Mouse (Mus musculus) limb, embryonic 14.5 days (tissue): ENCODE data around the gene Gm11034. TPM values are rescaled to one million over a fixed set of nuclear protein-coding genes. Genes with fewer than 3 reads are reported as not detected.

Source experiments
- ATAC-seq: fragments of 200-750 bp; cut with Nextera tagmentation; 2 replicates; pipeline ENCODE4 v1.8.0; 2017; ENCODE audit warnings: low read depth, moderate number of reproducible peaks, moderate TSS enrichment; ENCODE audit not compliant: low FRiP score
- DNase-seq: peaks from one replicate; pipeline ENCODE4 v3.0.0-alpha.2; 2015; ENCODE audit warnings: low spot score
- H3K27ac ChIP-seq: fragments of 300-500 bp; sonication (generic); replicated peaks from 2 replicates; pipeline ENCODE4 v1.5.1; 2014; ENCODE audit warnings: low read depth, mild to moderate bottlenecking, low read length, moderate library complexity, mixed read lengths
- H3K27me3 ChIP-seq: fragments of 300-500 bp; sonication (generic); 2 replicates; pipeline ENCODE4 v1.6.1; 2014; ENCODE audit warnings: low read length, mixed read lengths; ENCODE audit not compliant: control insufficient read depth, insufficient read depth
- H3K36me3 ChIP-seq: fragments of 300-500 bp; sonication (generic); 2 replicates; pipeline ENCODE4 v1.6.1; 2014; ENCODE audit warnings: mild to moderate bottlenecking, low read length, moderate library complexity, mixed read lengths; ENCODE audit not compliant: control insufficient read depth, insufficient read depth
- H3K4me1 ChIP-seq: fragments of 300-500 bp; sonication (generic); 2 replicates; pipeline ENCODE4 v1.6.1; 2014; ENCODE audit warnings: antibody characterized with exemption, low read length, mixed read lengths; ENCODE audit not compliant: control insufficient read depth, insufficient read depth
- H3K4me2 ChIP-seq: fragments of 300-500 bp; sonication (generic); replicated peaks from 2 replicates; pipeline ENCODE4 v1.6.1; 2014; ENCODE audit warnings: low read depth, mild to moderate bottlenecking, low read length, moderate library complexity; ENCODE audit not compliant: severe bottlenecking
- H3K4me3 ChIP-seq: fragments of 300-500 bp; sonication (generic); replicated peaks from 2 replicates; pipeline ENCODE4 v1.5.1; 2014; ENCODE audit warnings: low read length
- H3K9ac ChIP-seq: fragments of 300-500 bp; sonication (generic); 2 replicates; pipeline ENCODE4 v1.6.1; 2014; ENCODE audit warnings: mild to moderate bottlenecking, low read depth, low read length, moderate library complexity; ENCODE audit not compliant: severe bottlenecking
- H3K9me3 ChIP-seq: fragments of 300-500 bp; sonication (generic); 2 replicates; pipeline ENCODE4 v1.6.1; 2016; ENCODE audit warnings: low read length; ENCODE audit not compliant: control insufficient read depth
- POLR2A ChIP-seq: fragments of 200-500 bp; IDR thresholded peaks from 2 replicates; pipeline ENCODE4 v1.8.0; 2012; ENCODE audit warnings: inconsistent platforms, mild to moderate bottlenecking, moderate library complexity, borderline replicate concordance; ENCODE audit not compliant: insufficient read depth, insufficient read length; ENCODE audit errors: extremely low read depth
- WGBS: fragments of 180-500 bp; shearing (Covaris S2); extraction: QIAGEN DNeasy Blood & Tissue Kit; methylation state at CpG from one replicate; pipeline ENCODE4 v1.1.7; 2014; 5-methylcytosine and 5-hydroxymethylcytosine counted together
- polyA plus RNA-seq, 2 experiments: library from polyadenylated mRNA; depleted of rRNA in 1 of 2; stranded (reverse) in 1 of 2; unstranded in 1 of 2; fragments of >200 nt; fragmentation: Nextera tagmentation in 1 of 2; extraction: Ambion mirVana in 1 of 2; gene quantifications; 2 replicates each; pipeline versions ENCODE4 v1.2.1 to v1.2.3; 2012 to 2014

The Gm11034 gene
- polyA plus RNA-seq, 2 experiments = not detected

DNA sequence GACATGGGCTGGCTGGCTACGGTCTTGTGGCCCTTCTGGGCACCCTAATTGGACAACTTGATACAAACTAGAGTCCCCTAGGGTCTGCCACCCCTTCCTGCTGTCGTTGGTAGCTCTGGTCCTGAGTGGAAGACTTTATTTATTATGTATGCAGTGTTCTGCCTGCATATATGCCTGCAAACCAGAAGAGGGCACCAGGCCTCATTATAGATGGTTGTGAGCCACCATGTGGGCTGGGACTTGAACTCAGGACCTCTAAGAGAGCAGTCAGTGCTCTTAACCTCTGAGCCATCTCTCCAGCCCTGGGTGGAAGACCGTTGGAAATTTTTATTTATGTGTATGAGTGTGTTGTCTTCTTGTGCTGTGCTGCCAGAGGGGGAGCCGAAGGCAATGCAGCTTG lies 7.3 kb upstream of the Gm11034 start:
- Histone ChIP-seq H3K27me3 (no peaks in the 10 kb centered on the region), H3K36me3 (peaks cover 28% of the 10 kb centered on the region), H3K9me3 (no peaks in the 10 kb centered on the region), H3K9ac (no peak overlapping the region), H3K4me2 (peak overlapping the region; percentile 75), H3K4me1 (peaks cover 9% of the 10 kb centered on the region), H3K4me3 (peak overlapping the region; percentile 82), H3K27ac (no peak overlapping the region)
- no peak for TF ChIP-seq POLR2A
- ATAC-seq (no peak), DNase-seq (no peak)
- WGBS = 90% methylated on average over 4 of the region's 4 CpGs

DNA sequence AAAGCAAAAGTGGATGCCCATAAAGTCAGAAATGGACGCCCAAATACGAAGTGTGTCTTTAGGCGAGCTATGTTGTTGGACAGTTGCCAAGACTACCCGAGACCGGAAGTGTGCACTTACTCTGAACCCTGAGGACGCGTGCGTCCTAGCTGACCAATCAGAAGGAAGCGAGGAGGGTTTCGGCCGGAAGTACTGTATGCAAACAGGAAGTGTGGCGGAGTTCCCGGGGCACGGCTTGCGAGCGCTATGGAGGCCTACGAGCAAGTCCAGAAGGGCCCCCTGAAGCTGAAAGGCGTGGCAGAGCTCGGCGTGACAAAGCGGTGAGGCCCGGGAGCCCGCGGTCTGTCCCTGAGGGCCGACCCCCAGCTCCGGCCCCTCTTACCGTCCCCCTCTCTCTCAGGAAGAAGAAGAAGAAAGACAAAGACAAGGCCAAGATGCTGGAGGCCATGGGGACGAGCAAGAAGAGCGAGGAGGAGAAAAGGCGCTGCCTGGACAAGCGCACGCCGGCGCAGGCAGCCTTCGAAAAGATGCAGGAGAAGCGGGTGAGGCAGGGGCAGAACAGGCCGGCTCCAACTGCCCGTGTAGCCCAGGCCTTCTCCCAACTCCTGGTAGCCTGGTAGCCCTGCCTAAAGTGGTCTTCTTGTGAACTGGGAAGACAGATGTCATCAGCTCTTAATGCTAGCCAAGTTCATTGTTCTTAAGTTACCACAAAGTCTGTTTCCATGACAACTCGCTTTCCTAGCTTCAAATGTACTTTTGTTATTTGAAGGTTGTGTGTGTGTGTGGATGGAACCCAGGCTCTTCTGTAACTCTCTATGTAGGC lies 6.3 kb upstream of the Gm11034 start, which contains the start of gene Fam32a:
Gene Fam32a, plus strand, starts transcription at position 190 of the 823 bp plus-strand sequence.
- Histone ChIP-seq H3K36me3 (peaks cover 28% of the 10 kb centered on the region), H3K9me3 (no peaks in the 10 kb centered on the region), H3K27ac (peak within 1 kb of the TSS; percentile 81), H3K4me1 (peaks cover 9% of the 10 kb centered on the region), H3K4me2 (peak within 1 kb of the TSS; percentile 75), H3K27me3 (no peaks in the 10 kb centered on the region), H3K9ac (peak within 1 kb of the TSS; percentile 84), H3K4me3 (peak within 1 kb of the TSS; percentile 82)
- 17% methylated on average over 39 of the region's 39 CpGs for WGBS
- peak; percentile 98 for DNase-seq
- TF ChIP-seq POLR2A = no peak
- peak; percentile 99 for ATAC-seq

DNA sequence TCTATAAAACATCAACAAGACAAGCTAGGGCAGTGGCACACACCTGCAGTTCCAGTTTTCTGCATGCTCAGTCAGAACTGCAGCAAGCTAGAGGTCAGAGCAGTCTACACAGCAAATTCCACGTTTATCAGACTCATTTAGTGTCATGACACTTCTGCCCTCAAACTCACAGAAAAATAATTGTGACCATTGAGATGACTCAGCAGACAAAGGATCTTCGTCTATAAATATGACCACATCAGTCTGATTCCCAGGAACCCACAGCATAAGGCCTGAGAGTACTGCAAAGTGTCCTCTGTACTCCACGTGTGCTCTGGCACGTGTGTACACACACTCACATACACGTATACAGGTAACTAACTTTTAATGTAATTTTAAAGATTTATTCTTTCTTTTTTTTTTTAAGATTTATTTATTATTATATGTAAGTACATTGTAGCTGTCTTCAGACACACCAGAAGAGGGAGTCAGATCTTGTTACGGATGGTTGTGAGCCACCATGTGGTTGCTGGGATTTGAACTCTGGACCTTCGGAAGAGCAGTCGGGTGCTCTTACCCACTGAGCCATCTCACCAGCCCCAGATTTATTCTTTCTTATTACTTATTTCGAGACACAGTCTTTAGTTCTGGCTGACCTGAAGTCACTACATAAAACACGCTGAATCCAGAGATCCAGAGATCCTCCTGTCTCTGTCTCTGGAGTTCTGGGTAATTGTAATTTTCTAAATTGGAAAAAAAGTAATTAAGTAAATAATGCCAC lies 5.5 kb upstream of the Gm11034 start:
- Histone ChIP-seq H3K27ac (no peak overlapping the region), H3K9ac (no peak overlapping the region), H3K4me2 (peak overlapping the region; percentile 75; the same call in 1 of the 2 replicates), H3K27me3 (no peaks in the 10 kb centered on the region), H3K9me3 (no peaks in the 10 kb centered on the region), H3K4me1 (peaks cover 9% of the 10 kb centered on the region), H3K36me3 (peaks cover 26% of the 10 kb centered on the region), H3K4me3 (peak overlapping the region; percentile 82)
- ATAC-seq (peak; percentile 3; the same call in 1 of the 2 replicates), DNase-seq (no peak)
- TF ChIP-seq POLR2A = no peak
- WGBS = 80% methylated on average over 9 of the region's 10 CpGs

DNA sequence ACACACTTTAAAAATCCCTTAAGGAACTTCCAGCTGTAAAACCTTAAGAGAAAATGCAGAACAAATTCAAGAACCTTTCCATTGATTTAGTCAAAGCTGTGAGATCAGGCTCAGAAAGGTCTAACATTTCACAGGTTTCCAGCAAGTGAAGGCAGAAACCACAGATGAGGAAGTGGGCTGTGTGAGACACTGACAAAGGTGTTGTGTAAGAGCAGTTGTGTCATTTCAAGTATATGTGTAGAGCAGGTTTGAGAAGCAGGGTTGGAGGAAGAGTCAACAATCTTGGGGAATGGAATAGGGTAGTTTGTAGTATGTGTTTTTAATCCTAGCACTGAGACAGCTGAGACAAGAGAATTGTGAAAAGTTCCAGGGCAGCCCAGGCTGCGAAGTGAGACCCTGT lies 2.4 kb upstream of the Gm11034 start:
- DNase-seq (no peak), ATAC-seq (no peak)
- H3K27me3 ChIP-seq = no peaks in the 10 kb centered on the region
- H3K4me1 ChIP-seq = peaks cover 8% of the 10 kb centered on the region
- no peak overlapping the region for H3K27ac ChIP-seq
- H3K4me3 ChIP-seq = no peak overlapping the region
- no peak overlapping the region for H3K9ac ChIP-seq
- H3K4me2 ChIP-seq = no peak overlapping the region
- TF ChIP-seq POLR2A = no peak
- H3K9me3 ChIP-seq = no peaks in the 10 kb centered on the region
- 40% methylated on average over 1 of the region's 1 CpGs for WGBS
- H3K36me3 ChIP-seq = no peaks in the 10 kb centered on the region

DNA sequence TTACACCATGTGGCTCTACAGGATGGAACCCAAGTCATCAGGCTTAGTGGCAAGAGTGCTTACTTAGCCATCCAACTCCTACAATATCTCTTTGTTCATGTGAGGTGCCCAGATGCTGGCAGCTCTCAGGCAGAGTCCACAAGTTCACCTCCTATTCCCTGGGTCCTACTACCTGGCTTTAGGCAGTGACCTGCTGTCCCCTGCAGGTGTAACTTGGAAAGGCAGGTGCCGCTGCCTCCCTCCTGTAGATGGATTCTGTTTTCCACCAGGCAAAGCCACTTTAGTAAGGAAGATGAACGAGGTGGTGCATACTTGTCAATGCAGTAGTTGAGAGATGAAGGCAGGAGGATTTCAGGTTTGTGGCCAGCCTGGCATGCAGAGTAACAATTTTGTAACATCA lies 1.6 kb upstream of the Gm11034 start:
- Histone ChIP-seq H3K27ac (no peak overlapping the region), H3K36me3 (no peaks in the 10 kb centered on the region), H3K9me3 (no peaks in the 10 kb centered on the region), H3K27me3 (no peaks in the 10 kb centered on the region), H3K4me3 (no peak overlapping the region), H3K4me2 (no peak overlapping the region), H3K4me1 (no peaks in the 10 kb centered on the region), H3K9ac (no peak overlapping the region)
- no peak for DNase-seq
- no peak for TF ChIP-seq POLR2A
- WGBS = 40% methylated on average over 2 of the region's 2 CpGs
- no peak for ATAC-seq
